In the genomic region with DNA sequence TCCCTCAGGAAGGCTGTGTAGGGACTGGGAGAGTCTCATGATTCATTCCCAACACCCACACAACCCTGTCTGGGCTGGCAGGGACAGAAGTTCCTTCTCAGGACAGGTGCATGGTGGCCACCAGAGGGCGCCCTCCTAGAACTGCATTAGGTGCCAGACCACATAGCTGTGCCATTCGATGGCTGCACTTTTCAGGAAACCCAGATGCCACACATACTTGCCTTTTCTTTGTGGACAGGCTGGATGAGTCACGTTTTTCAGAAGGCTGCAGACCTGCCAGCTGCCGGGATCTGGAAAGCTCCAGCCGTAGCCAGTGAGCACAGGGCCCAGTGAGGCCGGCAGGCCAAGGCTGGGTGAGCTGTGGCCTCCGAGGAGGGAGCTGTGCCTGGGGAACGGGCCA, we compare ENCODE assay signal across 8 mouse cellular contexts.
DNase-seq lines count a peak whose midpoint lies in the region; ATAC-seq and TF ChIP-seq lines count a peak whose summit lies in the region.

No protein-coding gene starts in this region.

- H3K9ac ChIP-seq in intestine, postnatal 0 days (ENCODE audit: low read depth, low read length): no peak overlapping the region
- H3K9ac ChIP-seq in midbrain, postnatal 0 days (replicated peaks; ENCODE audit: low read length, poor library complexity, severe bottlenecking): no peak overlapping the region

- 47% methylated on average over 8 of the region's 8 CpGs for WGBS in embryonic facial prominence, embryonic 10.5 days
- 42% methylated on average over 8 of the region's 8 CpGs for WGBS in intestine, postnatal 0 days
- 36% methylated on average over 8 of the region's 8 CpGs for WGBS in midbrain, postnatal 0 days

- H3K4me3 ChIP-seq in embryonic facial prominence, embryonic 10.5 days: no peak overlapping the region
- H3K4me3 ChIP-seq in intestine, postnatal 0 days (ENCODE audit: low read depth, low read length): no peak overlapping the region
- H3K4me3 ChIP-seq in midbrain, postnatal 0 days (ENCODE audit: low read depth, low read length): no peak overlapping the region

- H3K27me3 ChIP-seq in embryonic facial prominence, embryonic 10.5 days (replicated peaks; ENCODE audit: low read depth, poor library complexity, severe bottlenecking): peaks cover 34% of the 10 kb centered on the region
- H3K27me3 ChIP-seq in intestine, postnatal 0 days (replicated peaks; ENCODE audit: control insufficient read depth, insufficient read depth, low read length): no peaks in the 10 kb centered on the region
- no peaks in the 10 kb centered on the region for H3K27me3 ChIP-seq in midbrain, postnatal 0 days (ENCODE audit: insufficient read depth, low read length)

- H3K4me1 ChIP-seq in embryonic facial prominence, embryonic 10.5 days: peaks cover 34% of the 10 kb centered on the region
- H3K4me1 ChIP-seq in intestine, postnatal 0 days (replicated peaks; ENCODE audit: control insufficient read depth, insufficient read depth, low read length): peaks cover 21% of the 10 kb centered on the region
- 0 out of 2 replicates have a peak, but pooled peaks cover 3% of the 10 kb centered on the region for H3K4me1 ChIP-seq in midbrain, postnatal 0 days (ENCODE audit: insufficient read depth, low read length)

- no peaks in the 10 kb centered on the region for H3K9me3 ChIP-seq in embryonic facial prominence, embryonic 10.5 days
- no peaks in the 10 kb centered on the region for H3K9me3 ChIP-seq in intestine, postnatal 0 days (ENCODE audit: control insufficient read depth)
- H3K9me3 ChIP-seq in midbrain, postnatal 0 days (ENCODE audit: low read length): no peaks in the 10 kb centered on the region

- peak; percentile 97 for TF ChIP-seq CTCF in intestine, postnatal 0 days (IDR thresholded peaks at IDR 0.05; ENCODE audit: low read depth)
- TF ChIP-seq CTCF in midbrain, postnatal 0 days (IDR thresholded peaks at IDR 0.05): peak; percentile 89

- no peak overlapping the region for H3K27ac ChIP-seq in embryonic facial prominence, embryonic 10.5 days (replicated peaks)
- H3K27ac ChIP-seq in intestine, postnatal 0 days (ENCODE audit: low read depth, low read length): no peak overlapping the region
- no peak overlapping the region for H3K27ac ChIP-seq in midbrain, postnatal 0 days (ENCODE audit: low read depth, low read length)

- no peak for ATAC-seq in CD4-positive, CD25-positive, alpha-beta regulatory T cell, adult 4 months
- peak; percentile 54 for ATAC-seq in intestine, postnatal 0 days
- ATAC-seq in midbrain, postnatal 0 days (ENCODE audit: low FRiP score): peak; percentile 60

- H3K36me3 ChIP-seq in embryonic facial prominence, embryonic 10.5 days (replicated peaks): no peaks in the 10 kb centered on the region
- no peaks in the 10 kb centered on the region for H3K36me3 ChIP-seq in intestine, postnatal 0 days (ENCODE audit: control insufficient read depth, insufficient read depth)
- H3K36me3 ChIP-seq in midbrain, postnatal 0 days (ENCODE audit: insufficient read depth, low read length): no peaks in the 10 kb centered on the region

- intact Hi-C loops in left cerebral cortex, postnatal 4 days (cut with DNase I): no loop called here

- peak; percentile 85 for DNase-seq in CD4-positive, CD25-positive, alpha-beta regulatory T cell, adult 2 months (ENCODE audit: low read depth, low spot score)
- DNase-seq in embryonic facial prominence, embryonic 10.5 days (ENCODE audit: low spot score): peak; percentile 83
- DNase-seq in heart, adult 11 months: peak; percentile 97
- DNase-seq in left cerebral cortex, postnatal 4 days: peak; percentile 90
- DNase-seq in midbrain, postnatal 0 days (ENCODE audit: low spot score): peak; percentile 84
- peak; percentile 50 to 87 for DNase-seq in spleen, postnatal 10 days (ENCODE audit: low spot score in 2 of 2)

- H3K4me2 ChIP-seq in intestine, postnatal 0 days (replicated peaks; ENCODE audit: low read depth): no peak overlapping the region
- H3K4me2 ChIP-seq in midbrain, postnatal 0 days (ENCODE audit: low read depth, low read length, poor library complexity, severe bottlenecking): no peak overlapping the region
